Mouse (Mus musculus) erythroblast, embryonic 14.5 days (primary cell): ENCODE data around the gene Zbtb4. TPM values are rescaled to one million over a fixed set of nuclear protein-coding genes. Genes with fewer than 3 reads are reported as not detected.
A peak's percentile ranks its signal among the peaks of the same experiment; 100 is the strongest.

Source experiments
- H3K27me3 ChIP-seq: 2 replicates; pipeline ENCODE4 v1.6.1; 2012; ENCODE audit warnings: inconsistent platforms; ENCODE audit not compliant: control insufficient read depth
- H3K36me3 ChIP-seq: 2 replicates; pipeline ENCODE4 v1.6.1; 2012; ENCODE audit warnings: mild to moderate bottlenecking, inconsistent platforms; ENCODE audit not compliant: control insufficient read depth
- H3K4me1 ChIP-seq: 2 replicates; pipeline ENCODE4 v1.6.1; 2012; ENCODE audit warnings: inconsistent platforms; ENCODE audit not compliant: control insufficient read depth
- H3K4me3 ChIP-seq: replicated peaks from 2 replicates; pipeline ENCODE3; 2012; ENCODE audit warnings: moderate library complexity, mild to moderate bottlenecking, inconsistent platforms
- H3K9me3 ChIP-seq: 2 replicates; pipeline ENCODE4 v1.6.1; 2012; ENCODE audit warnings: low read length, inconsistent platforms, mixed read lengths; ENCODE audit not compliant: control insufficient read depth
- GATA1 ChIP-seq: IDR thresholded peaks from 2 replicates; pipeline ENCODE4 v1.6.1; 2012; ENCODE audit warnings: low read length, inconsistent platforms, mixed read lengths
- TAL1 ChIP-seq: IDR thresholded peaks from 3 replicates; pipeline ENCODE4 v1.6.1; 2012; ENCODE audit warnings: low read length, inconsistent platforms, mixed read lengths
- polyA plus RNA-seq: library from polyadenylated mRNA; stranded (reverse); fragments of >175 nt; gene quantifications from 2 replicates; pipeline ENCODE4 v1.2.3, GENCODE M21; 2012

The Zbtb4 gene
- polyA plus RNA-seq, 1 experiment = 0.07 TPM

- TF ChIP-seq GATA1 (no peak), TAL1 (no peak)
- Histone ChIP-seq H3K36me3 (no peaks in the 10 kb centered on the region), H3K9me3 (peaks cover 46% of the 10 kb centered on the region), H3K27me3 (peaks cover 88% of the 10 kb centered on the region), H3K4me3 (peak overlapping the region; percentile 45), H3K4me1 (peaks cover 52% of the 10 kb centered on the region)
Measured at GRCm38 (mm10) chr11:69803786-69804651, 38.3 kb downstream of the Zbtb4 start.

- TF ChIP-seq TAL1 = no peak
- TF ChIP-seq GATA1 = no peak
- no peaks in the 10 kb centered on the region for H3K36me3 ChIP-seq
- peaks cover 88% of the 10 kb centered on the region for H3K27me3 ChIP-seq
- H3K4me1 ChIP-seq = peaks cover 46% of the 10 kb centered on the region
- peaks cover 42% of the 10 kb centered on the region for H3K9me3 ChIP-seq
- no peak overlapping the region for H3K4me3 ChIP-seq
Measured at GRCm38 (mm10) chr11:69804652-69804940, 38.9 kb downstream of the Zbtb4 start.

GRCm38 (mm10) chr11:69804972-69805909, 39.5 kb downstream of the Zbtb4 start, which contains the start of gene Tmem102:
Gene Tmem102 (minus strand): TSS chr11:69805624.
- Histone ChIP-seq H3K4me3 (no peak within 1 kb of the TSS), H3K36me3 (no peaks in the 10 kb centered on the region), H3K9me3 (peaks cover 38% of the 10 kb centered on the region), H3K4me1 (peaks cover 43% of the 10 kb centered on the region), H3K27me3 (peaks cover 87% of the 10 kb centered on the region)
- TF ChIP-seq TAL1 (no peak), GATA1 (no peak)

- peaks cover 87% of the 10 kb centered on the region for H3K27me3 ChIP-seq
Measured at GRCm38 (mm10) chr11:69806378-69806777, 40.7 kb downstream of the Zbtb4 start.

GRCm38 (mm10) chr11:69807641-69808040, 41.9 kb downstream of the Zbtb4 start:
- Histone ChIP-seq H3K27me3 (peaks cover 79% of the 10 kb centered on the region), H3K9me3 (peaks cover 17% of the 10 kb centered on the region; the same call in 1 of the 2 replicates), H3K4me1 (peaks cover 27% of the 10 kb centered on the region), H3K36me3 (no peaks in the 10 kb centered on the region), H3K4me3 (no peak overlapping the region)
- TF ChIP-seq GATA1 (no peak), TAL1 (no peak)

More at GRCm38 (mm10) chr11:69806378-69806777, 40.7 kb downstream of the Zbtb4 start:
- H3K4me1 ChIP-seq = peaks cover 33% of the 10 kb centered on the region
- peaks cover 29% of the 10 kb centered on the region for H3K9me3 ChIP-seq
- TF ChIP-seq GATA1 (no peak), TAL1 (no peak)
- H3K36me3 ChIP-seq = no peaks in the 10 kb centered on the region
- no peak overlapping the region for H3K4me3 ChIP-seq

- Histone ChIP-seq H3K27me3 (peaks cover 65% of the 10 kb centered on the region), H3K4me3 (no peak overlapping the region), H3K9me3 (0 out of 2 replicates have a peak, but pooled peaks cover 2% of the 10 kb centered on the region), H3K4me1 (peaks cover 2% of the 10 kb centered on the region; the same call in 1 of the 2 replicates), H3K36me3 (no peaks in the 10 kb centered on the region)
- TF ChIP-seq GATA1 = no peak
- TF ChIP-seq TAL1 = no peak
Measured at GRCm38 (mm10) chr11:69810280-69810679, 44.6 kb downstream of the Zbtb4 start.

- no peak within 1 kb of the TSS for H3K4me3 ChIP-seq
- TF ChIP-seq GATA1 (no peak), TAL1 (no peak)
- H3K36me3 ChIP-seq = no peaks in the 10 kb centered on the region
- H3K27me3 ChIP-seq = peaks cover 42% of the 10 kb centered on the region
- H3K9me3 ChIP-seq = peaks cover 11% of the 10 kb centered on the region
- no peaks in the 10 kb centered on the region for H3K4me1 ChIP-seq
Measured at GRCm38 (mm10) chr11:69815155-69815554, 49.4 kb downstream of the Zbtb4 start, which contains the start of gene Gm39566. Gene Gm39566 (minus strand): TSS chr11:69815298.

- Histone ChIP-seq H3K36me3 (no peaks in the 10 kb centered on the region), H3K27me3 (peaks cover 28% of the 10 kb centered on the region), H3K4me1 (no peaks in the 10 kb centered on the region), H3K9me3 (peaks cover 11% of the 10 kb centered on the region), H3K4me3 (no peak overlapping the region)
- TF ChIP-seq GATA1 (no peak), TAL1 (no peak)
Measured at GRCm38 (mm10) chr11:69816520-69816919, 50.8 kb downstream of the Zbtb4 start.

GRCm38 (mm10) chr11:69818365-69818764, 52.7 kb downstream of the Zbtb4 start, which contains the start of gene Spem2:
Gene Spem2 (minus strand): TSS chr11:69818465.
- Histone ChIP-seq H3K27me3 (peaks cover 21% of the 10 kb centered on the region), H3K36me3 (no peaks in the 10 kb centered on the region), H3K4me1 (no peaks in the 10 kb centered on the region), H3K9me3 (peaks cover 11% of the 10 kb centered on the region), H3K4me3 (no peak within 1 kb of the TSS)
- TF ChIP-seq GATA1 = no peak
- no peak for TF ChIP-seq TAL1
